Mouse (Mus musculus) CH12.LX (cell line): ENCODE results near the gene Mybpc3. TPM values are rescaled to one million over a fixed set of nuclear protein-coding genes. Genes with fewer than 3 reads are reported as not detected.

Experiments
- DNase-seq: peaks from one replicate; pipeline ENCODE4 v3.0.0-alpha.2; 2013; ENCODE audit errors: extremely low read depth
- H3K27ac ChIP-seq: 2 replicates; pipeline ENCODE4 v1.5.1; 2012; ENCODE audit warnings: low read depth, mild to moderate bottlenecking, control low read depth, moderate library complexity; ENCODE audit not compliant: insufficient read depth
- H3K27me3 ChIP-seq: replicated peaks from 2 replicates; pipeline ENCODE3; 2012; ENCODE audit warnings: inconsistent platforms
- H3K36me3 ChIP-seq, 2 experiments: replicated peaks in 1 of 2; 2 replicates each; pipeline versions ENCODE3 to v1.6.1; 2012; ENCODE audit warnings: inconsistent platforms in 1 of 2, low read length in 1 of 2, mild to moderate bottlenecking in 1 of 2, mixed read lengths in 1 of 2, moderate library complexity in 1 of 2; ENCODE audit not compliant: control insufficient read depth in 1 of 2, insufficient read depth in 1 of 2
- H3K4me1 ChIP-seq, 2 experiments: 2 replicates each; pipeline ENCODE4 v1.6.1; 2012; ENCODE audit warnings: inconsistent platforms in 1 of 2, moderate library complexity in 1 of 2; ENCODE audit not compliant: insufficient read depth in 2 of 2, control insufficient read depth in 1 of 2
- H3K4me2 ChIP-seq: 2 replicates; pipeline ENCODE4 v1.6.1; 2012; ENCODE audit warnings: low read depth, mild to moderate bottlenecking, control low read depth; ENCODE audit not compliant: poor library complexity, insufficient read depth, severe bottlenecking
- H3K4me3 ChIP-seq, 3 experiments: fragments of 150-350 bp in 1 of 3; sonication (generic) in 1 of 3; replicated peaks in 1 of 3; 2 replicates each; pipeline versions ENCODE3 to v1.5.1; 2011 to 2012; ENCODE audit warnings: low read depth in 2 of 3, low read length in 2 of 3, mild to moderate bottlenecking in 2 of 3, moderate library complexity in 2 of 3, control low read depth in 1 of 3, improper control_type of control experiment in 1 of 3, inconsistent platforms in 1 of 3, mixed read lengths in 1 of 3; ENCODE audit not compliant: poor library complexity in 1 of 3
- H3K79me2 ChIP-seq: replicated peaks from 2 replicates; pipeline ENCODE4 v1.6.1; 2012; ENCODE audit warnings: mild to moderate bottlenecking, moderate library complexity; ENCODE audit not compliant: control insufficient read depth, poor library complexity, insufficient read depth, severe bottlenecking; ENCODE audit errors: extremely low read depth
- H3K9ac ChIP-seq: 2 replicates; pipeline ENCODE4 v1.6.1; 2012; ENCODE audit warnings: low read depth, mild to moderate bottlenecking, control low read depth, moderate library complexity; ENCODE audit not compliant: insufficient read depth
- H3K9me3 ChIP-seq: replicated peaks from 2 replicates; pipeline ENCODE3; 2012; ENCODE audit warnings: low read length, inconsistent platforms, mixed read lengths
- BHLHE40 ChIP-seq: IDR thresholded peaks from 2 replicates; pipeline ENCODE4 v1.6.1; 2011; ENCODE audit warnings: mild to moderate bottlenecking, low read depth, low read length, improper control_type of control experiment
- CHD1 ChIP-seq: IDR thresholded peaks from 2 replicates; pipeline ENCODE4 v1.6.1; 2012; ENCODE audit warnings: low read depth, low read length, improper control_type of control experiment, inconsistent platforms
- CHD2 ChIP-seq: IDR thresholded peaks from 2 replicates; pipeline ENCODE4 v1.6.1; 2011; ENCODE audit warnings: low read length, improper control_type of control experiment
- CTCF ChIP-seq, 2 experiments: IDR thresholded peaks in 1 of 2; conservative IDR thresholded peaks in 1 of 2; 2 replicates each; pipeline ENCODE4 v1.5.1; 2011 to 2012; ENCODE audit warnings: low read depth in 2 of 2, low read length in 2 of 2, improper control_type of control experiment in 1 of 2, inconsistent platforms in 1 of 2, mild to moderate bottlenecking in 1 of 2, moderate library complexity in 1 of 2
- E2F4 ChIP-seq: IDR thresholded peaks from 2 replicates; pipeline ENCODE4 v1.6.1; 2011; ENCODE audit warnings: low read depth, low read length, improper control_type of control experiment; ENCODE audit not compliant: insufficient replicate concordance
- ELF1 ChIP-seq: IDR thresholded peaks from 2 replicates; pipeline ENCODE4 v1.6.1; 2014; ENCODE audit warnings: low read depth, mild to moderate bottlenecking, inconsistent platforms, low read length, improper control_type of control experiment
- EP300 ChIP-seq: IDR thresholded peaks from 2 replicates; pipeline ENCODE4 v1.6.1; 2011; ENCODE audit warnings: low read length, improper control_type of control experiment
- ETS1 ChIP-seq: conservative IDR thresholded peaks from 2 replicates; pipeline ENCODE4 v1.6.1; 2012; ENCODE audit warnings: low read depth, mild to moderate bottlenecking, inconsistent platforms, low read length, improper control_type of control experiment, moderate library complexity
- GABPA ChIP-seq: IDR thresholded peaks from 2 replicates; pipeline ENCODE4 v1.6.1; 2012; ENCODE audit warnings: low read depth, low read length, improper control_type of control experiment, inconsistent platforms; ENCODE audit not compliant: insufficient replicate concordance
- HCFC1 ChIP-seq: IDR thresholded peaks from 2 replicates; pipeline ENCODE4 v1.6.1; 2012; ENCODE audit warnings: low read depth, mild to moderate bottlenecking, inconsistent platforms, low read length, improper control_type of control experiment
- IRF4 ChIP-seq: IDR thresholded peaks from 2 replicates; pipeline ENCODE4 v1.6.1; 2014; ENCODE audit warnings: low read depth, mild to moderate bottlenecking, inconsistent platforms, low read length, improper control_type of control experiment
- JUN ChIP-seq: IDR thresholded peaks from 2 replicates; pipeline ENCODE4 v1.6.1; 2011; ENCODE audit warnings: low read depth, mild to moderate bottlenecking, low read length, improper control_type of control experiment, moderate library complexity; ENCODE audit not compliant: insufficient read depth
- JUND ChIP-seq: conservative IDR thresholded peaks from 2 replicates; pipeline ENCODE4 v1.6.1; 2011; ENCODE audit warnings: low read depth, low read length, improper control_type of control experiment
- KAT2A ChIP-seq: IDR thresholded peaks from 2 replicates; pipeline ENCODE4 v1.6.1; 2012; ENCODE audit warnings: low read length, improper control_type of control experiment, inconsistent platforms; ENCODE audit not compliant: insufficient replicate concordance
- MAFK ChIP-seq: IDR thresholded peaks from 2 replicates; pipeline ENCODE4 v1.6.1; 2011; ENCODE audit warnings: low read length, improper control_type of control experiment; ENCODE audit not compliant: insufficient replicate concordance
- MAX ChIP-seq: IDR thresholded peaks from 2 replicates; pipeline ENCODE4 v1.6.1; 2011; ENCODE audit warnings: low read length, improper control_type of control experiment
- MAZ ChIP-seq: IDR thresholded peaks from 2 replicates; pipeline ENCODE4 v1.6.1; 2012; ENCODE audit warnings: low read depth, mild to moderate bottlenecking, inconsistent platforms, low read length, improper control_type of control experiment, moderate library complexity
- MEF2A ChIP-seq: IDR thresholded peaks from 2 replicates; pipeline ENCODE4 v1.6.1; 2014; ENCODE audit warnings: low read depth, mild to moderate bottlenecking, inconsistent platforms, low read length, improper control_type of control experiment, borderline replicate concordance
- MXI1 ChIP-seq: IDR thresholded peaks from 2 replicates; pipeline ENCODE4 v1.6.1; 2011; ENCODE audit warnings: mild to moderate bottlenecking, low read depth, low read length, improper control_type of control experiment
- MYC ChIP-seq: IDR thresholded peaks from 2 replicates; pipeline ENCODE4 v1.6.1; 2011; ENCODE audit warnings: low read depth, mild to moderate bottlenecking, improper control_type of control experiment, low read length
- NELFE ChIP-seq: IDR thresholded peaks from 2 replicates; pipeline ENCODE4 v1.6.1; 2011; ENCODE audit warnings: low read depth, low read length, improper control_type of control experiment
- NRF1 ChIP-seq: IDR thresholded peaks from 2 replicates; pipeline ENCODE4 v1.6.1; 2014; ENCODE audit warnings: low read depth, mild to moderate bottlenecking, inconsistent platforms, low read length, improper control_type of control experiment, moderate library complexity
- PAX5 ChIP-seq: IDR thresholded peaks from 2 replicates; pipeline ENCODE4 v1.6.1; 2012; ENCODE audit warnings: low read length, inconsistent platforms, mixed read lengths
- POLR2A ChIP-seq: IDR thresholded peaks from 2 replicates; pipeline ENCODE4 v1.6.1; 2011; ENCODE audit warnings: low read depth, mild to moderate bottlenecking, improper control_type of control experiment, low read length
- POLR2AphosphoS2 ChIP-seq: IDR thresholded peaks from 2 replicates; pipeline ENCODE4 v1.6.1; 2011; ENCODE audit warnings: low read depth, low read length, improper control_type of control experiment
- RAD21 ChIP-seq: IDR thresholded peaks from 2 replicates; pipeline ENCODE4 v1.6.1; 2011; ENCODE audit warnings: low read depth, mild to moderate bottlenecking, low read length, improper control_type of control experiment, moderate library complexity
- RCOR1 ChIP-seq: conservative IDR thresholded peaks from 2 replicates; pipeline ENCODE4 v1.6.1; 2012; ENCODE audit warnings: low read depth, mild to moderate bottlenecking, inconsistent platforms, low read length, improper control_type of control experiment
- SIN3A ChIP-seq: IDR thresholded peaks from 2 replicates; pipeline ENCODE4 v1.6.1; 2012; ENCODE audit warnings: low read length, improper control_type of control experiment, inconsistent platforms
- SMC3 ChIP-seq: IDR thresholded peaks from 2 replicates; pipeline ENCODE4 v1.6.1; 2011; ENCODE audit warnings: low read depth, low read length, improper control_type of control experiment
- TBP ChIP-seq: conservative IDR thresholded peaks from 2 replicates; pipeline ENCODE4 v1.6.1; 2011; ENCODE audit warnings: low read depth, low read length, improper control_type of control experiment
- TCF12 ChIP-seq: IDR thresholded peaks from 2 replicates; pipeline ENCODE4 v1.6.1; 2014; ENCODE audit warnings: low read depth, mild to moderate bottlenecking, inconsistent platforms, low read length, improper control_type of control experiment
- UBTF ChIP-seq: IDR thresholded peaks from 2 replicates; pipeline ENCODE4 v1.6.1; 2012; ENCODE audit warnings: low read depth, mild to moderate bottlenecking, inconsistent platforms, low read length, improper control_type of control experiment, moderate library complexity
- USF1 ChIP-seq: IDR thresholded peaks from 2 replicates; pipeline ENCODE4 v1.6.1; 2014; ENCODE audit warnings: low read depth, mild to moderate bottlenecking, inconsistent platforms, low read length, improper control_type of control experiment
- USF2 ChIP-seq: conservative IDR thresholded peaks from 2 replicates; pipeline ENCODE4 v1.6.1; 2011; ENCODE audit warnings: low read depth, low read length, improper control_type of control experiment
- ZC3H11A ChIP-seq: IDR thresholded peaks from 2 replicates; pipeline ENCODE4 v1.6.1; 2012; ENCODE audit warnings: low read depth, mild to moderate bottlenecking, inconsistent platforms, low read length, improper control_type of control experiment
- ZKSCAN1 ChIP-seq: IDR thresholded peaks from 2 replicates; pipeline ENCODE4 v1.6.1; 2012; ENCODE audit warnings: low read depth, inconsistent platforms, low read length, improper control_type of control experiment, borderline replicate concordance
- ZMIZ1 ChIP-seq: IDR thresholded peaks from 2 replicates; pipeline ENCODE4 v1.6.1; 2012; ENCODE audit warnings: low read depth, mild to moderate bottlenecking, inconsistent platforms, low read length, improper control_type of control experiment
- ZNF384 ChIP-seq: IDR thresholded peaks from 2 replicates; pipeline ENCODE4 v1.6.1; 2012; ENCODE audit warnings: low read depth, low read length, improper control_type of control experiment, inconsistent platforms
- dilution Hi-C: fragments of 300-500 bp; cut with MboI; formaldehyde crosslinking; loops from 2 replicates; pipeline ENCODE4 v1.14.3; 2020; ENCODE audit warnings: low sequenced_read_pairs; ENCODE audit not compliant: extremely low pct_unique_long_range_greater_than_20kb, extremely low pct_ligation_motif_present
- in situ Hi-C: fragments of 300-500 bp; cut with MboI; formaldehyde crosslinking; loops from 3 replicates; pipeline ENCODE4 v1.14.3; 2019; ENCODE audit warnings: low sequenced_read_pairs, low pct_ligation_motif_present, low pct_unique_long_range_greater_than_20kb, mixed read lengths
- polyA plus RNA-seq: library from polyadenylated mRNA; unstranded; fragments of >175 nt; gene quantifications from 2 replicates; pipeline ENCODE4 v1.2.1, GENCODE M21; 2012; ENCODE audit warnings: low read depth; ENCODE audit not compliant: insufficient read length
- total RNA-seq, 2 experiments: library from RNA; depleted of rRNA; stranded (reverse); fragments of 300-350 nt in 1 of 2; fragments of >200 nt in 1 of 2; gene quantifications; 2 replicates each; pipeline ENCODE4 v1.2.3; 2012 to 2014

Gene Mybpc3
- total and polyA plus RNA-seq, 3 experiments, result 0.04 to 0.27 (median 0.07) TPM

- H3K4me1 ChIP-seq, result peaks cover 20 to 35% of the 10 kb centered on the region in 2 experiments
- dilution Hi-C loops, result no loop called here
- H3K27ac ChIP-seq, result peak within 1 kb of the TSS; percentile 67
- H3K36me3 ChIP-seq, result peaks cover 8 to 28% of the 10 kb centered on the region in 2 experiments
- no peaks in the 10 kb centered on the region for H3K27me3 ChIP-seq
- peak within 1 kb of the TSS; percentile 71 to 89 (median 75) for H3K4me3 ChIP-seq
- H3K4me2 ChIP-seq, result peak within 1 kb of the TSS; percentile 52
- peak; percentile 95 for DNase-seq
- no peaks in the 10 kb centered on the region for H3K9me3 ChIP-seq
- H3K79me2 ChIP-seq, result no peaks in the 10 kb centered on the region
- TF ChIP-seq JUN (no peak), KAT2A (peak; percentile 77; the same call in 1 of the 2 replicates), NELFE (peak; percentile 63), USF1 (0 out of 2 replicates have a peak, but pooled peaks have one; percentile 23), NRF1 (peak; percentile 51; the same call in 1 of the 2 replicates), MAFK (peak; percentile 71; the same call in 1 of the 2 replicates), TCF12 (peak; percentile 84), MYC (peak; percentile 78), EP300 (peak; percentile 63; the same call in 1 of the 2 replicates), ZC3H11A (peak; percentile 93), RAD21 (peak; percentile 99), ZNF384 (peak; percentile 30; the same call in 1 of the 2 replicates), MAX (peak; percentile 78), SIN3A (peak; percentile 87), MEF2A (peak; percentile 91), UBTF (peak; percentile 87; the same call in 1 of the 2 replicates), MXI1 (peak; percentile 89), TBP (no peak), CHD1 (no peak), CHD2 (peak; percentile 35; the same call in 1 of the 2 replicates), USF2 (no peak), MAZ (peak; percentile 85), POLR2AphosphoS2 (no peak), PAX5 (no peak), HCFC1 (peak; percentile 97), JUND (peak; percentile 29; the same call in 1 of the 2 replicates), ETS1 (peak; percentile 66), ZMIZ1 (peak; percentile 61), ELF1 (peak; percentile 93), ZKSCAN1 (no peak), E2F4 (peak; percentile 29; the same call in 1 of the 2 replicates), RCOR1 (peak; percentile 70), CTCF (conservative IDR thresholded peaks at IDR 0.05 in 1 of 2, IDR thresholded peaks at IDR 0.05 in 1 of 2; ENCODE audit: low read depth in 2 of 2, low read length in 2 of 2) (peak; percentile 17 to 99; a peak in 2 of 4 replicates), BHLHE40 (peak; percentile 54), IRF4 (peak; percentile 84), POLR2A (peak; percentile 23), GABPA (peak; percentile 61; the same call in 1 of the 2 replicates), SMC3 (peak; percentile 98)
- peak within 1 kb of the TSS; percentile 54 for H3K9ac ChIP-seq
- in situ Hi-C loops, result no loop called here
Measured at GRCm38 (mm10) chr2:91070076-91070800, 47.7 kb upstream of the Mybpc3 start, which contains the start of gene Slc39a13. TSS of gene Slc39a13 (minus strand) at chr2:91070417.
